Mouse (Mus musculus) megakaryocyte-erythroid progenitor cell, adult 5-6 weeks (primary cell): Measurements from ENCODE around the gene Usp7. TPM values are rescaled to one million over a fixed set of nuclear protein-coding genes. Genes with fewer than 3 reads are reported as not detected.

Source experiments
- ATAC-seq: replicated peaks from 2 replicates; pipeline ENCODE4 v1.8.0; 2016; ENCODE audit warnings: mild to moderate bottlenecking, inconsistent platforms; ENCODE audit not compliant: severe bottlenecking, poor library complexity, low FRiP score, low TSS enrichment
- total RNA-seq, 2 experiments: library from RNA; stranded (forward) in 1 of 2; stranded (reverse) in 1 of 2; fragments of 200-1000, 215-1000 nt in 1 of 2; fragments of >200 nt in 1 of 2; fragmentation: Nextera tagmentation in 1 of 2; gene quantifications; 2 replicates each; pipeline ENCODE4 v1.2.3; 2014 to 2017

Gene Usp7
- total RNA-seq, 2 experiments from 2014 or later, result 196 to 202 TPM

DNA sequence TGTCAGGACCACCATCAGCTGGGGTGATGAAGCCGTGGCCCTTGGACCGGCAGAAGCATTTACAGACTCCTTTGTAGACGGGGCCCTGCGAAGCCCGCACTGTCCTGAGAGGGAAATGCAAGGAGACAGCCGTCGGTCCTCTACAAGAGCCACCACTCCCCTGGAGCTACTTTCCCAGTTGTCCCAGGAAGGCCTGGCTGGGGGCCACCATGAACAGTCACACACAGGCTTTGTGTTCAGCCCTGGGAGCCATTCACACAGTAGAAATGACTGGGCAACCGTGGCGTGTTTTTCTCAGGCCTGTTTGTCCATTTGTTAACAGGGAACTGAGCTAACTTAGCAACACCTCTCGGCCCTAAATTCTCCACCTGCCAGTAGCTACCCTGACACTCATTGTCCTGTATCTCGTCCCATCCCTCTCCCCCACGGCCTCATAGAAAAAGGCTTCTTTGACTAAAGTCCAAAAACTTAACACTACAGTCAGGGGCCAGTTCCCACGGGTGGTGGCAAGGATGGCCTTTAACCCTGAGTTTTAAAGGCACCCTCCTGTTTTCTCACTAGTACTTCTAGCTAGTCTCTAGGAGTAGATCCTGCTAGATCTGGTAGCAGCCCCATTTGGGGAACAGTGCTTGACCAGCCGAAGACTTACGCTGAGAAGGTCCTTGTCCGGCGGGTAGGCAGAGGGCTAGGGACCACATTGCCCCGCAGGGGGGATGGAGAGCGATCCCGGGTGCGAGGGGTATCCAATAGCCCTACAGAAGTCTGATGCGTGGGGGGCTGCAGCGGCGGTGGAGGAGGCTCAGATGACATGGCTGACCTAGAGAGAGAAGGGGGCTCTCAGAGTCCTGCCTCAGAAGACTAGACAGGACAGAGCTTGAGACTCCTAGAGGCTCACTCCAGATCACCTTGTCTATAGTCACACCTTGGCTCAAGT, 128.2 kb downstream of the Usp7 start:
- ATAC-seq, result no peak

DNA sequence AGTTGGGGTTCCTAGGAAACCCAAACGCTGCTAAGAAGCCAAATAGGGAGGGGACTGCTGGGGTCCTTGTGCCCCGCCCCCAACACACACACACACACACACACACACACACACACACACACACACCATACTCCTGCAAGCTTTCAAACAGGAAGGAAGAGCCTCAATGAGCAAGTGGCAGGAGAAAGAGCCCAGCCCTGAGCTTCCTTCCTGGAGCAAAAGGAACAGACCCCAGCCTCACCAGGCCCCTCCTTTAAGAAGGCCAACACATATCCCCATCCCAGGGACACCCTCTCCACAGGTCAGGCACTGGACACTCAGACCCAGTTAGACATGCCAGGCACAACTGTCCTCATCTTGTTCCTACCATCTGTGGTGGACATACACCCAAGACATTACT, 129.1 kb downstream of the Usp7 start:
- ATAC-seq, result no peak

DNA sequence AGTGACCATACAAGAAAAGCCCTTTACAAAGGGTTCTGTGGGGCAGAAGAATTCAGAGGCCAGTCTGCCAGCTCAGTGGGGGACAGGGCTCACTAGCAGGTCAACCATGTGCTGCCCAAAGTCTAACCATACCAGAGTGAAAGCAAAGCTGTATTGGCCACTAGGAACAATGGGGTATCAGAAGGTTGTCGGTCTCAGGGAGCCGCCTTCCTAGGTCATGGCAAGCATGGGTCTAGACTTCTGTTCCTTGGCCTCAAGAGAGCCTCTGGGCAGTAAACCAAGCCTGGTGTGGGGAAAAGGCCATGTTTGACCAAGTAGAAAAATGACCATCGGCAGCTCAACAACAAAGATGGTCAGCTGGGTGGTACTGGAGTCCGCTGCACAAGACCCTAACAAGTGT, 133.3 kb downstream of the Usp7 start:
- no peak for ATAC-seq

DNA sequence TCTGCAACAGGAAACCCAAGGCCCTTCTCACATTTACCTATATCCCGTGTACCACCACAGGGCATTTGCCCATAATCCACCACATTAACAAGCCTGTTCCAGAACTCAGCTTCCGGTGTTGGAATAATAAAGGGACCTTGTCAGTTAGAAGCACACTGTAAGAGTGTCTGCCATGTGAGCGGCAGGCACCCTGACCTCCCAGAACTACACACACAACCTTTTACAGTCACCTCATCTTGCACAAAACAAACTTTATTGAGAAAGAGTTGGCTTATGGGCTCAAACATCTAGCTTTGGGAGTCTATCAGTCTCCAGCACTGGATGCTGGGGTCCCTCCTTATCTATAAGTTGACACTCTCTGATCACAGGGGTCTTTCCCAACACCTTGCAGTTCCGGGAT, 133.8 kb downstream of the Usp7 start:
- ATAC-seq, result no peak

- no peak for ATAC-seq
Measured at GRCm38 (mm10) chr16:8656256-8656655, 135.9 kb downstream of the Usp7 start.

- peak; percentile 80 for ATAC-seq
Measured at GRCm38 (mm10) chr16:8655599-8655998, 136.5 kb downstream of the Usp7 start.

GRCm38 (mm10) chr16:8655108-8655507, 137.0 kb downstream of the Usp7 start:
- ATAC-seq, result no peak

DNA sequence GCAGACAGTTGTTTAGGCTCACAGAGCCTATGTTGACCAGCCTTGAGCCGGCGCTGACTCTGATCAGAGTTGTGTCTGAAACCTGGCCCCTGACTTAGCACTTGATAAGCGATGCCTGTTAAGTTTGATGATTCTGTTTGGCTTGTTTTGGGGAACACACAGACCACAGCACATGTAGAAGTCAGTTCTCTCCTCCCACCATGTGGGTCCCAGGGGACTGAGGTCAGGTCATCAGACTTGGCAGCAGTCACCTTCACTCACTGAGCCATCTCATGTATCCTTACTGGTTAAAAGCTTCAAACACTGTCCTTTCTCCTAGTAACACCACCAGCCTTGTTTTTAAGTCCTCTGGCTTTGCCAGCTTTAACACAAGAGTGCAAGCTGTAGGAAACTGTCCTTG, 142.1 kb downstream of the Usp7 start:
- no peak for ATAC-seq

DNA sequence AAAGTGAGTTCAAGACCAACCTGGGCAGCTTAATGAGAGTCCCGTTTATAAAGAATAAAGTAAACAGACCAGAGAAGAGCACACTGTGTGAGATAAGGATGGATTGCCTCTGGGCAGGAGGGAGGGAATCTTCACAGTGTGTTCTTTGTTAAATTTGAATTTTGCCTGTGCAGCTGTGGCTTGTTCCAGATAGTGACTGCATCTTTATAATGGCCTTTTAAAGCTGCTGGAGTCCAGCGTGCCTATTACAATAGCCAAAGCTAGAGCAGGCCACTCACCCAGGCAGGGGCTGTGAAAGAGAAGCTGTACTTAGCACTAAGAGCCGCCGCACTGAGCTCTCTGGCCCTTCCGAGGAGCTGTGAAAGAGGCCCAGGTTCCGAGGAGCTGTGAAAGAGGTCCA, 146.6 kb downstream of the Usp7 start:
- no peak for ATAC-seq

- ATAC-seq, result peak; percentile 93
Measured at GRCm38 (mm10) chr16:8643855-8644254, 148.3 kb downstream of the Usp7 start.

Other genes starting within 250 kb of the Usp7 start
- 54.8 and 74.7 TPM in 2 replicates for gene Pmm2, start 154.6 kb downstream of the Usp7 start, total RNA-seq (2014; fragmentation: Nextera tagmentation)
- gene Pmm2, start 154.6 kb downstream of the Usp7 start, total RNA-seq (2017), result 51.1 and 56.8 TPM in 2 replicates
- gene Tmem186, start 154.6 kb downstream of the Usp7 start, total RNA-seq (2014; fragmentation: Nextera tagmentation), result 17.2 and 18.1 TPM in 2 replicates
- 12.5 and 22.9 TPM in 2 replicates for gene Tmem186, start 154.6 kb downstream of the Usp7 start, total RNA-seq (2017)
- 28.8 and 32.5 TPM in 2 replicates for gene Carhsp1, start 120.2 kb downstream of the Usp7 start, total RNA-seq (2014; fragmentation: Nextera tagmentation)
- 18.5 and 23.8 TPM in 2 replicates for gene Carhsp1, start 120.2 kb downstream of the Usp7 start, total RNA-seq (2017)
- not detected in 2 replicates for gene Gm5767, start 111.5 kb downstream of the Usp7 start, total RNA-seq (2014; fragmentation: Nextera tagmentation)
- not detected in 2 replicates for gene Gm5767, start 111.5 kb downstream of the Usp7 start, total RNA-seq (2017)
- 45.2 and 52.0 TPM in 2 replicates for gene 1810013L24Rik, start 37.8 kb upstream of the Usp7 start, total RNA-seq (2014; fragmentation: Nextera tagmentation)
- gene 1810013L24Rik, start 37.8 kb upstream of the Usp7 start, total RNA-seq (2017), result 45.7 and 54.5 TPM in 2 replicates